Mouse (Mus musculus) c-Kit-positive CD71-positive TER-119-negative erythroid progenitor cells, embryonic 14.5 days (primary cell): ENCODE measurements at regions not wholly inside any gene's neighbourhood (a gene's known extent, or its start where the extent isn't known, plus 50 kb on each side); places are given as distances from the start of the nearest gene placed in this dataset.

Experiments
- DNase-seq: peaks from one replicate; pipeline ENCODE4 v3.0.0-alpha.2; 2013; ENCODE audit warnings: low read depth

GRCm38 (mm10) chr2:45184149-45184548 lies 67.0 kb upstream of the Zeb2 start:
- DNase-seq: peak; percentile 44

GRCm38 (mm10) chr2:45182876-45183275 lies 65.7 kb upstream of the Zeb2 start:
- no peak for DNase-seq

- no peak for DNase-seq
Observed at GRCm38 (mm10) chr2:45181552-45181951, 64.4 kb upstream of the Zeb2 start.

GRCm38 (mm10) chr2:45178849-45179453 lies 61.8 kb upstream of the Zeb2 start:
- no peak for DNase-seq

- DNase-seq: no peak
Observed at GRCm38 (mm10) chr2:45172382-45172781, 55.2 kb upstream of the Zeb2 start.

- peak; percentile 61 for DNase-seq
Observed at GRCm38 (mm10) chr2:45171520-45172173, 54.5 kb upstream of the Zeb2 start.

- no peak for DNase-seq
Observed at GRCm38 (mm10) chr2:45170272-45170671, 53.1 kb upstream of the Zeb2 start.

GRCm38 (mm10) chr2:45169429-45170070 lies 52.4 kb upstream of the Zeb2 start:
- DNase-seq: no peak

GRCm38 (mm10) chr2:45168606-45169005 lies 51.4 kb upstream of the Zeb2 start:
- DNase-seq: no peak
